Mouse (Mus musculus) stomach, embryonic 15.5 days (tissue): Measurements from ENCODE around the gene Sept8. TPM values are rescaled to one million over a fixed set of nuclear protein-coding genes. Genes with fewer than 3 reads are reported as not detected.
A peak's percentile ranks its signal among the peaks of the same experiment; 100 is the strongest.

ENCODE experiments used
- ATAC-seq: fragments of 200-750 bp; cut with Nextera tagmentation; 2 replicates; pipeline ENCODE4 v1.8.0; 2017; ENCODE audit warnings: low read depth, moderate number of reproducible peaks, moderate TSS enrichment; ENCODE audit not compliant: insufficient read depth, low FRiP score
- H3K27ac ChIP-seq: fragments of 300-500 bp; sonication (generic); 2 replicates; pipeline ENCODE4 v1.5.1; 2015; ENCODE audit warnings: mild to moderate bottlenecking, inconsistent platforms
- H3K27me3 ChIP-seq: fragments of 300-500 bp; sonication (generic); replicated peaks from 2 replicates; pipeline ENCODE4 v1.6.1; 2015; ENCODE audit warnings: inconsistent platforms
- H3K36me3 ChIP-seq: fragments of 300-500 bp; sonication (generic); 2 replicates; pipeline ENCODE4 v1.6.1; 2015; ENCODE audit warnings: inconsistent platforms
- H3K4me1 ChIP-seq: fragments of 300-500 bp; sonication (generic); 2 replicates; pipeline ENCODE4 v1.6.1; 2015; ENCODE audit warnings: inconsistent platforms
- H3K4me2 ChIP-seq: fragments of 300-500 bp; sonication (generic); 2 replicates; pipeline ENCODE4 v1.6.1; 2015; ENCODE audit warnings: mild to moderate bottlenecking, inconsistent platforms
- H3K4me3 ChIP-seq: fragments of 300-500 bp; sonication (generic); replicated peaks from 2 replicates; pipeline ENCODE4 v1.5.1; 2015; ENCODE audit warnings: inconsistent platforms
- H3K9ac ChIP-seq: fragments of 300-500 bp; sonication (generic); 2 replicates; pipeline ENCODE4 v1.6.1; 2015; ENCODE audit warnings: inconsistent platforms
- H3K9me3 ChIP-seq: fragments of 300-500 bp; sonication (generic); 2 replicates; pipeline ENCODE4 v1.6.1; 2016; ENCODE audit warnings: inconsistent platforms
- WGBS: fragments of 180-500 bp; shearing (Covaris S2); methylation state at CpG from one replicate; pipeline ENCODE4 v1.1.7; 2015; 5-methylcytosine and 5-hydroxymethylcytosine counted together
- polyA plus RNA-seq: library from polyadenylated mRNA; unstranded; fragments of >200 nt; fragmentation: Nextera tagmentation; extraction: Ambion mirVana; gene quantifications from 2 replicates; pipeline ENCODE4 v1.2.1, GENCODE M21; 2015

Gene Sept8
- 25.3 and 25.4 TPM in 2 replicates for polyA plus RNA-seq

DNA sequence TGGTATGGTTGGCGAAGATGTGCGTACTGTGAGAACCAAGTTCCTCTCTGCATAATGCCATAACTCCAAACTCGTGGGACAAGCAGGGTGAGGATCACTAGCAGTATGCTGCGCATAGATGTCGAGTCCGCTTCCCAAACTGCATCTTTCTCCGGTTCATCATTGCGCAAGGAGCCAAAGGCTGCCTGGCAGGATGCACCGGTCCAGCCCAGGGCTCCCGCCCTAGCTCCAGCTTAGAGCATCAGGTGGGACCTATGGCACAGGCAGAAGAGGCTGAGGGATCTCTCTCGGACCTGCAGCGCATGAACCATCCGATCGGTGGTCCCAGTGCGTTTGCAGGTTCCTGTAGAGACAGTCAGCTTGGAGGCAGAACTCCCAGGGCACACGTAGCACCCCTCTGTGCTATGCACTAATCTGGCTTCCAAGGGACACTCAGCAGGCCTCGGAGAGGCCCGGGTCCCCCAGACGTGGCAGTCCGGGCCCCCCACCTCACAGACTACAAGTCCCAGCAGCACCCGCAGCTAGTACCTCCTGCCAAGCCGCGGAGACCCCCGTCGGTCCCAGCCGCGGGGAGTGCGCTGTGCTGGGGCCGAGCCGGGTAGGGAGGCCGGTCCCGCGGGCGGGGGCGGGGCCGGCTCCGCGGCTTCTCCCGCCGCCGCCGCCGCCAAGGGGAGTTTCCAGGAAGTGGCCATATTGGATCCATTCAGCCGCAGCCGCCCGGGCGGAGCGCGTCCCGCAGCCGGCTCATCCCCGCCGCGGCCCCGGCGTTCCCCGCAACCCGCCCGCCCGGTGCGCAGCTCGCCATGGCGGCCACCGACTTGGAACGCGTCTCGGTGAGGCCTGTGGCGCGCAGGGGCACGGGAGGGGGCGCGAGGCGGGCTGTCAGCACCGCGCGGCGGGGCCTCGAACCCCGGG, at the start of gene Sept8:
Sept8 (plus strand) TSS at position 51 of the 915 bp plus-strand sequence.
- ATAC-seq, result peak; percentile 73
- WGBS, result 6% methylated on average over 74 of the region's 79 CpGs
- no peaks in the 10 kb centered on the region for H3K27me3 ChIP-seq
- no peaks in the 10 kb centered on the region for H3K36me3 ChIP-seq
- peaks cover 23% of the 10 kb centered on the region for H3K4me1 ChIP-seq
- H3K9me3 ChIP-seq, result no peaks in the 10 kb centered on the region
- H3K27ac ChIP-seq, result peak within 1 kb of the TSS; percentile 87
- H3K4me3 ChIP-seq, result peak within 1 kb of the TSS; percentile 82
- peak within 1 kb of the TSS; percentile 62 for H3K9ac ChIP-seq
- H3K4me2 ChIP-seq, result peak within 1 kb of the TSS; percentile 66

- Histone ChIP-seq H3K27ac (no peak overlapping the region), H3K27me3 (peaks cover 53% of the 10 kb centered on the region), H3K4me3 (0 out of 2 replicates have a peak overlapping the region, but pooled peaks have one; percentile 6), H3K4me2 (peak overlapping the region; percentile 49; the same call in 1 of the 2 replicates), H3K9me3 (no peaks in the 10 kb centered on the region), H3K4me1 (peaks cover 9% of the 10 kb centered on the region; the same call in 1 of the 2 replicates), H3K9ac (no peak overlapping the region), H3K36me3 (no peaks in the 10 kb centered on the region)
- no peak for ATAC-seq
- 41% methylated on average over 16 of the region's 16 CpGs for WGBS
These were observed 49.6 kb upstream of the Sept8 start for GRCm38 (mm10) chr11:53469294-53469967.

DNA sequence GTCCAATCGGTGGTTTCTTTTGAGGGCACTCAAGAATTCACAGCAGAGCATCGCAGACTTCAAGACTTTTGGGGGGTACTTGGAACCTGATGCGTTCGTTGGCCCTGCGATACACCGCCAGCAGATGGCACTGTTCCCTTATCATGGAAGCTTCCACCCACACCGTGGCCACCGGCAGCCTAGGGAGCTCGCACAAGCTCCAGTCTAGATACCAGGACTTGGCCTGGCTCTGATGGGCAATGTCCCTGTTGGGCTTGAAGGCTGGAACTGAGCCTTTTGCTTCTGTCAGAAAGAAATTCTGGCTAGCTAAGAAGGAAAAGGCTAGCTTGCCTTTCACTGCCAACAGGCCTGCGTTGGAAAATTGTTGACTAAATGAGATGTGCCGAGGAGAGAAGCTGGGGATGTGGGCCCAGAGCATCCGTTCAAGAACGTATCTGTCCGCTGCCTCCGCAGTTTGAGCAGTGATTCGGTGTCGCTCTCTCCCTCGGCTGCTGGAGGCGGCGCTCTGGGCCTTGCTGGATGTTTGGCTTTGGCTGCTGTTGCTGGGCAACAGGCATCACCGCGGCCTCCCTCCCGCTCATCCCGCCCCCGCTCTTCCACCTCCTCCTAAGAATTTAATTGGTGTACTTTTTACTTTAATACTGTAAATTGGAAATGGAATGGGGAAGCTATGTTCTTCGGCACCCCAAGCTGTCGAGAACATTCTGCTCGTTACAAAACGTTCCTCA, 48.9 kb upstream of the Sept8 start, which contains the start of gene Gm9837:
Gm9837 (minus strand) TSS at position 512 of the 728 bp plus-strand sequence.
- peaks cover 9% of the 10 kb centered on the region; the same call in 1 of the 2 replicates for H3K4me1 ChIP-seq
- 5% methylated on average over 29 of the region's 29 CpGs for WGBS
- H3K27me3 ChIP-seq, result peaks cover 50% of the 10 kb centered on the region
- peak; percentile 73; the same call in 1 of the 2 replicates for ATAC-seq
- no peak within 1 kb of the TSS for H3K9ac ChIP-seq
- H3K36me3 ChIP-seq, result no peaks in the 10 kb centered on the region
- no peak within 1 kb of the TSS for H3K27ac ChIP-seq
- peak within 1 kb of the TSS; percentile 49 for H3K4me2 ChIP-seq
- peak within 1 kb of the TSS; percentile 6; the same call in 1 of the 2 replicates for H3K4me3 ChIP-seq
- no peaks in the 10 kb centered on the region for H3K9me3 ChIP-seq

- H3K4me3 ChIP-seq, result no peak overlapping the region
- peaks cover 53% of the 10 kb centered on the region for H3K27me3 ChIP-seq
- H3K4me2 ChIP-seq, result no peak overlapping the region
- no peaks in the 10 kb centered on the region for H3K9me3 ChIP-seq
- no peak for ATAC-seq
- peaks cover 5% of the 10 kb centered on the region; the same call in 1 of the 2 replicates for H3K4me1 ChIP-seq
- no peak overlapping the region for H3K9ac ChIP-seq
- no peak overlapping the region for H3K27ac ChIP-seq
- 73% methylated on average over 3 of the region's 3 CpGs for WGBS
- H3K36me3 ChIP-seq, result no peaks in the 10 kb centered on the region
These were observed 46.3 kb upstream of the Sept8 start for GRCm38 (mm10) chr11:53472709-53473108.

GRCm38 (mm10) chr11:53475620-53476019, 43.4 kb upstream of the Sept8 start:
- ATAC-seq, result no peak
- H3K27ac ChIP-seq, result no peak overlapping the region
- H3K9ac ChIP-seq, result no peak overlapping the region
- H3K4me1 ChIP-seq, result peaks cover 17% of the 10 kb centered on the region
- H3K4me3 ChIP-seq, result no peak overlapping the region
- peaks cover 75% of the 10 kb centered on the region for H3K27me3 ChIP-seq
- H3K36me3 ChIP-seq, result no peaks in the 10 kb centered on the region
- 30% methylated on average over 8 of the region's 8 CpGs for WGBS
- H3K4me2 ChIP-seq, result no peak overlapping the region
- no peaks in the 10 kb centered on the region for H3K9me3 ChIP-seq

- no peak overlapping the region for H3K4me2 ChIP-seq
- peaks cover 66% of the 10 kb centered on the region for H3K27me3 ChIP-seq
- H3K27ac ChIP-seq, result no peak overlapping the region
- no peaks in the 10 kb centered on the region for H3K9me3 ChIP-seq
- H3K36me3 ChIP-seq, result no peaks in the 10 kb centered on the region
- H3K4me3 ChIP-seq, result peak overlapping the region; percentile 46
- ATAC-seq, result no peak
- H3K9ac ChIP-seq, result no peak overlapping the region
- H3K4me1 ChIP-seq, result peaks cover 17% of the 10 kb centered on the region
- 50% methylated on average over 7 of the region's 7 CpGs for WGBS
These were observed 41.2 kb upstream of the Sept8 start for GRCm38 (mm10) chr11:53477833-53478232.

DNA sequence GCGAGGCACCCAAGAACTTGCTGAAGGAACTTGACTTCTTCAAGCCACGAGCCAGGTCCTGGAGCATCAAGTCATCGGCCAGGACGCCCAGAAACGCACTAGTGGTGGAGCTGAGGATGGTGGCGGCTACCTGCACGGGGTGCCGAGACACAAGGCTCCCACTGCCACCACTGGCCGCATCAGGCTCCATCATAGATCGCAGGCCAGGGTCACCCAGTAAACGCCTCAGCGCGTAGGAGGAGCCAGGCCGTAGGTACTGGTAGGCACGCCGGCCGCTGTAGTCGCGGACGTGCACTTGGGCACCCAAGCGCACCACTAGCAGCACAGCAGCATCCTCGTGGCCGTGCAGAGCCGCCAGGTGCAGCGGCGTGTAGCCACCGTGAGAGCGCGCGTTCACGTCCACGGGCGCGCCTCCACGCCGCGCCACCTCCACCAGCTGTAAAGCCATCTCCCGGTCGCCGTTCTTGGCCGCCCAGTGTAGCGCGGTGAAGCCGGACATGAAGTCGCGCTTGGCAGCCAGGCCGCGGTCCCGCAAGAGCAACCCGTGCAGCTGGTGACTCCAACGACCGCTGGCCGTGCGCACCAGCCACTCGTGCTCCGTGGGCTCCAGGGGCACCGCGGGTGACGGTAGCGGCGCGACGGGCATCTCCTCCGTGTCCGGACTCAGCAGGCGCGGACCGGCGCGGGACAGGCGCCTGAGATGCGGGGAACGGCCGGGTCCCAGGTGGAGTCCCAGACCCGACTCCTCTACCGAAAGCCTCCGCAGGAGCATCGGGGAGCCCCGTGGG, 40.5 kb upstream of the Sept8 start:
- Histone ChIP-seq H3K9ac (no peak overlapping the region), H3K4me3 (peak overlapping the region; percentile 46), H3K9me3 (no peaks in the 10 kb centered on the region), H3K4me1 (peaks cover 17% of the 10 kb centered on the region), H3K4me2 (peak overlapping the region; percentile 91), H3K27ac (no peak overlapping the region), H3K27me3 (peaks cover 63% of the 10 kb centered on the region), H3K36me3 (no peaks in the 10 kb centered on the region)
- WGBS, result 6% methylated on average over 79 of the region's 79 CpGs
- ATAC-seq, result no peak

DNA sequence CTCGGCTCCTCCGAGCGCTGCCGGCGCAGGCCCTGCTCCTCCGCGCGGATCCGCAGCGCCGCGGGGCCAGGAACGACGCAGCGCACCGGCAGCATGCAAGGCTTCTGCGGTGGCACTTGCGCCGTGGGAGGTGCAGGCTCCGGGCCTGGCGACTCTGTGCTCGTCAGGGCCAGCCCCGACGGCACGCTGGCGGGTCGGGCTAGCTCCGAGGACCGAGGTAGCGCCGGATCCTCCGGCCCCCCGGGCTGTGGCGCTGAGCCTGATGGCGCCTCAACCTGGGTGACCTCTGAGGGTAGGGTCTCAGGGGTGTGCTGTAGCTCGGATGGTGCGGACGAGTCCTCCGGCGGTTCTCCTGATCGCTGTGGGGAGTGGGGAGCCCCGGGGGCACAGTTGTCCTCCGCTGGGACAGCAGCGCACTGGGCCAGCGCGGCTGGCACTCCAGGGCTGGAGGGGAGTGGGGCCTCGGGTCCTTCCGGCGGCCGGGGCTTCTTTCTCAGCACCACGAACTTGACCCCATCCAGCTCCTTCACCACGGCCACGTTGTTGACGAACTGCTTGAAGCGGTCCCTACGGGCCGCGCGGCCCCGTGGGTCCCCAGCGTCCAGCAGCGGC, 39.8 kb upstream of the Sept8 start:
- peak overlapping the region; percentile 46 for H3K4me3 ChIP-seq
- H3K4me1 ChIP-seq, result peaks cover 17% of the 10 kb centered on the region
- H3K27me3 ChIP-seq, result peaks cover 57% of the 10 kb centered on the region
- WGBS, result under 1% methylated on average over 62 of the region's 62 CpGs
- 0 out of 2 replicates have a peak overlapping the region, but pooled peaks have one; percentile 5 for H3K9ac ChIP-seq
- peak overlapping the region; percentile 91 for H3K4me2 ChIP-seq
- H3K36me3 ChIP-seq, result no peaks in the 10 kb centered on the region
- no peaks in the 10 kb centered on the region for H3K9me3 ChIP-seq
- no peak for ATAC-seq
- no peak overlapping the region for H3K27ac ChIP-seq

DNA sequence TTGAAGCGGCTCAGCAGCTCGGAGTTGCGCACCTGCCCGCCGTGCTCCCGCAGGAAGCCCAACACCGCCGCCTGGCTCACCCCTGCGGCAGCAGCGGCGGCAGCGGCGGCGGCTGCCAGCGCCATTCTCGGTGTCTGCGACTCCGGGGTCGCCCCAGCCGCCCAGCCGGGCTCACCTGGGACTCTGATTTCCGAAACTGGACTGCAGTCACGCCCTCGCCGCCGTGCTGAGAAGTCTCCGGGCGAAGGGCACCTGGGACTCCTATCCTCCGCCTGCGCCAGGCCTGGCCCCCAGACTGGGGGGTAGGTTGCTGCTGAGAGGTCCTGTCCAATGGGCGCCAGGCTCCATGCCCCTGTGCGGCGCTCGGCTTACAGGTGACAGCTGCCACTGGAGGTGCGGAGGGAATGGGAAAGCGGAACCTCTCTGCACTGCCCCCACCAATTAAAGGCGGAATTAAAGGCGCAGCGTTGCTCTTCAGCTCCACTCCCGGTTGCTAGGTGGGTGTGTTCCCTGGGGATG, 39.2 kb upstream of the Sept8 start, which contains the start of the genes Gm9945 and Sowaha:
Gm9945 (plus strand) TSS at position 384 of the 519 bp plus-strand sequence.
Sowaha (minus strand) TSS at position 492 of the 519 bp plus-strand sequence.
- peak; percentile 70 for ATAC-seq
- Histone ChIP-seq H3K36me3 (no peaks in the 10 kb centered on the region), H3K27ac (no peak within 1 kb of the TSS), H3K9ac (0 out of 2 replicates have a peak within 1 kb of the TSS, but pooled peaks have one; percentile 5), H3K4me2 (peak within 1 kb of the TSS; percentile 91), H3K9me3 (no peaks in the 10 kb centered on the region), H3K4me1 (peaks cover 17% of the 10 kb centered on the region), H3K27me3 (peaks cover 53% of the 10 kb centered on the region), H3K4me3 (peak within 1 kb of the TSS; percentile 46)
- 2% methylated on average over 40 of the region's 40 CpGs for WGBS

GRCm38 (mm10) chr11:53481088-53481730, 37.8 kb upstream of the Sept8 start:
- H3K9ac ChIP-seq, result no peak overlapping the region
- WGBS, result 59% methylated on average over 4 of the region's 4 CpGs

More at GRCm38 (mm10) chr11:53481088-53481730, 37.8 kb upstream of the Sept8 start:
- no peaks in the 10 kb centered on the region for H3K36me3 ChIP-seq
- H3K27me3 ChIP-seq, result peaks cover 41% of the 10 kb centered on the region
- ATAC-seq, result peak; percentile 61; the same call in 1 of the 2 replicates
- no peak overlapping the region for H3K4me3 ChIP-seq
- no peak overlapping the region for H3K27ac ChIP-seq
- no peak overlapping the region for H3K4me2 ChIP-seq
- no peaks in the 10 kb centered on the region for H3K9me3 ChIP-seq
- H3K4me1 ChIP-seq, result peaks cover 17% of the 10 kb centered on the region
